Mouse (Mus musculus) embryonic fibroblast, embryonic 13.5 days (primary cell): ENCODE results near the gene Mindy3. TPM values are rescaled to one million over a fixed set of nuclear protein-coding genes. Genes with fewer than 3 reads are reported as not detected.

Source experiments
- H3K27ac ChIP-seq: 2 replicates; pipeline ENCODE4 v1.5.1; 2012; ENCODE audit warnings: low read length, control low read depth, inconsistent platforms; ENCODE audit not compliant: insufficient read depth
- H3K4me1 ChIP-seq: 2 replicates; pipeline ENCODE4 v1.6.1; 2011; ENCODE audit warnings: low read length; ENCODE audit not compliant: control insufficient read depth, insufficient read depth
- H3K4me3 ChIP-seq: 2 replicates; pipeline ENCODE4 v1.5.1; 2011; ENCODE audit warnings: mild to moderate bottlenecking, control low read depth, low read length; ENCODE audit not compliant: insufficient read depth
- CTCF ChIP-seq: IDR thresholded peaks from 2 replicates; pipeline ENCODE4 v1.5.1; 2011; ENCODE audit warnings: mild to moderate bottlenecking, control low read depth, low read length, moderate library complexity, borderline replicate concordance; ENCODE audit not compliant: insufficient read depth
- POLR2A ChIP-seq: IDR thresholded peaks from 2 replicates; pipeline ENCODE4 v1.6.1; 2011; ENCODE audit warnings: low read depth, mild to moderate bottlenecking, control low read depth, low read length, moderate library complexity
- polyA plus RNA-seq: library from polyadenylated mRNA; stranded (reverse); fragments of >200 nt; gene quantifications from 2 replicates; pipeline ENCODE4 v1.2.4, GENCODE M21; 2011; ENCODE audit warnings: low read depth; ENCODE audit not compliant: missing spikeins, insufficient read length

The Mindy3 gene
- polyA plus RNA-seq, 1 experiment = 51.0 TPM

GRCm38 (mm10) chr2:12316361-12316760, 102.9 kb downstream of the Mindy3 start:
- no peak for TF ChIP-seq CTCF
- no peak for TF ChIP-seq POLR2A
- no peaks in the 10 kb centered on the region; the same call in 1 of the 2 replicates for H3K4me1 ChIP-seq
- no peak overlapping the region for H3K27ac ChIP-seq
- no peak overlapping the region for H3K4me3 ChIP-seq

- Histone ChIP-seq H3K27ac (no peak overlapping the region), H3K4me3 (no peak overlapping the region), H3K4me1 (no peaks in the 10 kb centered on the region; the same call in 1 of the 2 replicates)
- TF ChIP-seq POLR2A (no peak), CTCF (no peak)
Measured at GRCm38 (mm10) chr2:12314028-12314427, 105.2 kb downstream of the Mindy3 start.

GRCm38 (mm10) chr2:12308466-12308865, 110.8 kb downstream of the Mindy3 start:
- Histone ChIP-seq H3K27ac (no peak overlapping the region), H3K4me3 (no peak overlapping the region), H3K4me1 (no peaks in the 10 kb centered on the region)
- TF ChIP-seq CTCF (no peak), POLR2A (no peak)

- Histone ChIP-seq H3K4me1 (no peaks in the 10 kb centered on the region), H3K27ac (no peak overlapping the region), H3K4me3 (no peak overlapping the region)
- TF ChIP-seq CTCF (no peak), POLR2A (no peak)
Measured at GRCm38 (mm10) chr2:12307311-12307710, 112.0 kb downstream of the Mindy3 start.

- Histone ChIP-seq H3K4me3 (no peak overlapping the region), H3K27ac (no peak overlapping the region), H3K4me1 (no peaks in the 10 kb centered on the region)
- no peak for TF ChIP-seq CTCF
- no peak for TF ChIP-seq POLR2A
Measured at GRCm38 (mm10) chr2:12305064-12305650, 114.1 kb downstream of the Mindy3 start.

GRCm38 (mm10) chr2:12301431-12302170, 117.7 kb downstream of the Mindy3 start, which contains the start of gene Itga8:
Itga8 (minus strand) TSS chr2:12301922.
- Histone ChIP-seq H3K4me1 (no peaks in the 10 kb centered on the region), H3K27ac (no peak within 1 kb of the TSS), H3K4me3 (peak within 1 kb of the TSS; percentile 57)
- TF ChIP-seq POLR2A (peak; percentile 43; the same call in 1 of the 2 replicates), CTCF (peak; percentile 86)

- H3K27ac ChIP-seq = no peak overlapping the region
- peak overlapping the region; percentile 57 for H3K4me3 ChIP-seq
- H3K4me1 ChIP-seq = no peaks in the 10 kb centered on the region
- TF ChIP-seq CTCF = no peak
- TF ChIP-seq POLR2A = no peak
Measured at GRCm38 (mm10) chr2:12300449-12301228, 118.6 kb downstream of the Mindy3 start.

GRCm38 (mm10) chr2:12297287-12297686, 122.0 kb downstream of the Mindy3 start:
- TF ChIP-seq CTCF (no peak), POLR2A (no peak)

More at GRCm38 (mm10) chr2:12297287-12297686, 122.0 kb downstream of the Mindy3 start:
- Histone ChIP-seq H3K27ac (no peak overlapping the region), H3K4me1 (no peaks in the 10 kb centered on the region), H3K4me3 (no peak overlapping the region)

Other genes starting within 250 kb of the Mindy3 start
- 40.1 and 48.7 TPM in 2 replicates for gene Itga8, start 117.5 kb downstream of the Mindy3 start, polyA plus RNA-seq